Mouse (Mus musculus) left cerebral cortex, postnatal 14 days (tissue): ENCODE data around the gene Nfx1. TPM values are rescaled to one million over a fixed set of nuclear protein-coding genes. Genes with fewer than 3 reads are reported as not detected.

Experiments
- DNase-seq, 2 experiments: peaks; one replicate each; pipeline ENCODE4 v3.0.0; 2021 to 2022; ENCODE audit warnings: low spot score in 2 of 2, mixed read lengths in 1 of 2
- intact Hi-C: fragments of 180-260 bp; cut with DNase I; formaldehyde crosslinking; loops from one replicate; pipeline ENCODE4 v1.15.1; 2025
- total RNA-seq, 2 experiments: library from RNA; stranded (reverse); gene quantifications; 2 replicates each; pipeline ENCODE4 v1.2.3; 2021

Gene Nfx1
- total RNA-seq, 2 experiments from 2014 or later: 59.1 to 62.0 TPM

DNA sequence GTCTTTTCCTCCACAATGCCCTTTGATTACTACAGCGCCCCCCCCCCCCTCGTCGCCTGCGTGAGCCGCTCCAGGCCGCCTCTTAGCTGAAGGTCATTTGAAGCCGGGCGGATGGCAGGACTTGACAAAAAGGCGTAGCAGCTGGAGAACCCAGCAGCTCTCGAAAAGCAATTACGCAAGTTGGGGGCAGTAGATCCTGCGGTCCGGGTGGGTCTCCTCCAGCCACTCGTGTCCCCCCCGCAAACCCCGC, 189 bp upstream of the Nfx1 start:
- no peak for DNase-seq
- intact Hi-C loops: no loop called here

DNA sequence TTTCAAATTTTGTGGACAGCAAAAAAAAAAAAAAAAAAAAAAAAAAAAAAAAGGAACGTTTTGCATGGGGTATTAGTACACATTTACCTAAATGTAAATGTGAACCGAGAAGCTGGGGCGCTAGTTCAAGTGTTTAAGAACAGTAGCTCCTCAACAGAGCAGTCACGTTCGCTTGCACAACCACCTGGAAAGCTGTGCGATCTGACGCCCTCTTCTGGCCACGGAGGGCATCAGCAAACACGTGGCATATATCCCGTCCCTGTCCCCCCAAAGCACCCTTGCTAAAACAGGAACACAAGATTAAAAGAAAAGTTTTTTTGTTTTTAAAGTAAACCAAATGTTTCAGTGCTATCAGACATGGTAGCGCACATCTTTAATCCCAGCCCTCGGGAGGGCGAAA, 1.0 kb downstream of the Nfx1 start:
- DNase-seq: peak; percentile 29 to 58
- intact Hi-C loops: no loop called here

DNA sequence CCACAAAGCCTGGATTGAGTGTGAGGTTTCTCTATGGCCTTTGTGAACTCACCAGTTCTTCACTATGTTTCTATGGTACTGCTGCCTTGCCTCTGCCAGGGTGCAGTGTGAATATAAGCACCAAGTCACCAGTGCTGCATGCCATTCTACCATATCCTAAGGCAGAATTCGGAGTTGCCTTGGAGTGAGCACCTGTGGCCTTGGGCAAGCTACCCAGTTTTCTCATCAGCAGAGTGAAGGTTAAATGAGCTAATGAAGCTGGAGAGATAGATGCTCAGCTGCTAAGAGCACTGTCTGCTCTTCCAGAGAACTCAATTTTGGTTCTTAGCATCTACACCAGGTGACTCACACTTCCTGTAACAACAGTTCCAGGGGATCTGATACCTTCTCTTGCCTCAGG, 3.3 kb downstream of the Nfx1 start:
- intact Hi-C loops: no loop called here

GRCm38 (mm10) chr4:40975678-40976077, 5.0 kb downstream of the Nfx1 start:
- intact Hi-C loops: no loop called here
- DNase-seq: no peak

More for the DNA sequence above, 3.3 kb downstream of the Nfx1 start:
- DNase-seq: no peak

DNA sequence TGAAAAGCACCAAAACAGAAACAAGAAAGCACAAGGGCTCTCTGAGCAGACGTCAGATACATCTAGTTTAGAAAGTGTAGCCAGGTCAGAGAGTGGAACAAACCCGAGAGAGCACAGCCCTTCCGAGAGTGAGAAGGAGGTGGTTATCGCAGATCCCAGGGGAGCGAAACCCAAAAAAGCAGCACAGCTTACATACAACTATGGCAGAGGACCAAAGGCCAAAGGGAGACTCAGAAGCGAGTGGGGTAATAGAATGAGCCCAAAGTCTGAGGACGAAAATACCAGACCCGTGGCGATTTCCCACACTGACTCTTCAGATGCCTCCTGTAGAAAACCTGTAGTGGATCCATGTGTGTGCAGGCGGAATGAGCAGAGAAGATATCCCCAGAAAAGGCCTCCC, 5.9 kb downstream of the Nfx1 start:
- no peak for DNase-seq
- intact Hi-C loops: no loop called here

- intact Hi-C loops: no loop called here
- DNase-seq: no peak
These were observed 8.7 kb downstream of the Nfx1 start for GRCm38 (mm10) chr4:40979430-40979829.

DNA sequence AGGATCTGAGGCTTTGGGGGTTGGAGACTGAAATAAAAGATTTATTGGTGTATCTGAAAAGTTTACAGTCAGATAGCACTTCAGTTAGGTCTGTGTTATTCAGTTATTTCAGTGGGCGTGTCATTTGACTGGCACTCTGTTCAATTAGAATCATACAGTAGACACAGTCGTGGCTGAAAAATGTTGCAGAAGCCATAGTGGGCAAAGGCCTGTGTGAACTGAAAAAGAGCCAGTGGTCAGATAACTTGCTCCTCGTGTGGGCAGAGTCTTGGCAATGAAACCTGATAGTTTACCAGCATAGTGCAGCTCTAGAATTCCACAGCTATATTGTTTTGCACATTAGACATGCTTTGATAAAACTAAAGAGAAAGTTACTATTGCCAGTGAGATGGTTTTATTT, 11.8 kb downstream of the Nfx1 start:
- no peak for DNase-seq
- intact Hi-C loops: no loop called here

GRCm38 (mm10) chr4:40983686-40984085, 13.0 kb downstream of the Nfx1 start:
- intact Hi-C loops: no loop called here
- DNase-seq: no peak

DNA sequence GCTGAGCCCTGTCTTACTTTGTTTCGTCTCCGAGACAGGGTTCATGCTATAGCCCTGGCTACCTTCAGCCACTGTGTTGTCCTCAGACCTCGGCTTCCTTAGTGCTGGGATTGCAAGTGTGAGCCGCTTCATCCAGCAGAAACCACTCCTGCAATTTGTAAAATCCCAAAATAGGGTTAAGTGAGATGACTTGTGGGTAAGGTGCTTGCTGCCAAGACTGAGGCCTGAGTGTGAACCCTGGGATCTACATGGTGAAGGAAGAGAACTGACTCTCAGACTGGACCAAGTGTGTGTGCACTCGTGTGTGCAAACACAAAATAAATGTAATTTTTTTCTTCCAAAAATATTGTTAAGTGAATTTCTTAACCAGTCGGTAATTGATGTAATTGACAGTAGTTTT, 18.9 kb downstream of the Nfx1 start:
- intact Hi-C loops: loop anchor here (5.0 kb wide), 1 partner anchor 128 kb away; no protein-coding TSS in a partner anchor
- no peak for DNase-seq

GRCm38 (mm10) chr4:40996302-40996701, 25.6 kb downstream of the Nfx1 start:
- DNase-seq: no peak
- intact Hi-C loops: loop anchor here (5.0 kb wide), 1 partner anchor 244 kb away; no protein-coding TSS in a partner anchor

DNA sequence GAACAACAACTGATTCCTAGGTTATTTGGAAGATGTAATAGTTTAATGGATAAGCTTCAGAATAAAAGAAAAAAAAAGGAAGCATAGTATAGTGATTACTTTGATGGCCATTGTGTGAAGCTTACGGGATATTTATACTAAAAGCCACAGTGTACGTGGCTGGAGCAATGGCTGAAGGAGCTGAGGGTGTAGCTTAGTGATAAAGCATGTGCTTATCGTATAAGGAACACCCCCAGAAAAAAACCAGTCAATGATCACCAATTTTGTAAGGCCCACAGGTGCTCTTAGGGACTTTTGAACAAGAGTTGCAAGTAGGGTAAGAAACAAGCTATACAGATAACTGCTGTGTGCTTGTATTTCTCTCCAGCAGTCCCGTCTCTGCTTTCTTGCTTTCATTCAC, 27.2 kb downstream of the Nfx1 start:
- intact Hi-C loops: loop anchor here (5.0 kb wide), 1 partner anchor 246 kb away; no protein-coding TSS in a partner anchor
- no peak for DNase-seq

DNA sequence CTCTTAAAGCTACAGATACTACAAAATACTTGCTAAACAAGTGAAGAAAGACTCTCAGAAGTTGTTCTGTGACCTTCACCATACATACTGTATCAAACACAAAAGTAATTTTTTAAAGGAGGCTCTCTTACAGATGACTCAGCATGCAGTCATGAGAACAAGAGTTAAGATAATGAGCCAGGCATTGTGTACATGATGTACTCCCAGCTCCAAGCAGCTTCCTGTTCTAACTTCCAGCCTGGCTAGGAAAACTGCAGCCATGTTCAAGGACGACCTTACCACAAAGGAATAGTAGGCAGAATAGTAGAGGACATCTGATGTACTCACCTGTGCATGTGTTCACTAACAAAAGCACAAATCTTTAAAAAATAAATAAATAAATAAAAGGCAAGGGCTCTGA, 29.6 kb downstream of the Nfx1 start:
- intact Hi-C loops: no loop called here

DNA sequence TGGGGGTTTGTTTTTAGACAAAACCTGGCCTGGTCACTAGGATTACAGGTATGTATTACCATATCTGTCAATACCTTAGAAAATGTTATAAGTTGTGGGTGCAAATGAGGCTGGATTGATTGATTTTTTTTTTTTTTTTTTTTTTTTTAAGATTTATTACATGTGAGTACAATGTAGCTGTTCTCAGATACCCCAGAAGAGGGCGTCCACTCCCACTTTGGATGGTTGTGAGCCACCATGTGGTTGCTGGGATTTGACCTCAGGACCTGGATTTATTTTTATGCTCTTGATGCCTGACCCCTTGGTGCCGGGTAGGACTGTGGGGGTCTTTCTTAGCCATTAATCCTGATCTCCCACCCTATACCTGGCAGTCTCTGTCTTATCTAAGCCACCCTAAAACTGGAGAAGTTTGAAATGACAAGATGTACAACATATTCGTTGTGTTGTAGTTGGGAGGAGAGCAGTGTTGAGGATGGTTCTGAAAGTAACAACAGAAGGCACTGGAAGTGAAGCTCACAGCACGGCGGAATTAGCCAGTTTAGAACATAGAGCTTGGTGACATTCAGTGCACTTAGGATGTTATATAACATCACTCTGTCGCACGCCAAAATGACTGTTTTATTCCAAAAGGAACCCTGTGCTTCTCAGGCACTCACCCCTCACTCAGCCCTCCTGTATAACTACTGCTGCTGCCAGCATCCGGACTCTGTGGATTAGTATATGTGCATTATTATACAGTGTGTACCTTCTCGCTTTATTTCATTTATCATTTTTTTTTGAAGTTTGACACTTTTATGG, 30.3 kb downstream of the Nfx1 start:
- intact Hi-C loops: no loop called here
- no peak for DNase-seq

More for the DNA sequence above, 29.6 kb downstream of the Nfx1 start:
- no peak for DNase-seq

- intact Hi-C loops: no loop called here
- no peak for DNase-seq
These were observed 42.6 kb downstream of the Nfx1 start for GRCm38 (mm10) chr4:41013351-41013750.

DNA sequence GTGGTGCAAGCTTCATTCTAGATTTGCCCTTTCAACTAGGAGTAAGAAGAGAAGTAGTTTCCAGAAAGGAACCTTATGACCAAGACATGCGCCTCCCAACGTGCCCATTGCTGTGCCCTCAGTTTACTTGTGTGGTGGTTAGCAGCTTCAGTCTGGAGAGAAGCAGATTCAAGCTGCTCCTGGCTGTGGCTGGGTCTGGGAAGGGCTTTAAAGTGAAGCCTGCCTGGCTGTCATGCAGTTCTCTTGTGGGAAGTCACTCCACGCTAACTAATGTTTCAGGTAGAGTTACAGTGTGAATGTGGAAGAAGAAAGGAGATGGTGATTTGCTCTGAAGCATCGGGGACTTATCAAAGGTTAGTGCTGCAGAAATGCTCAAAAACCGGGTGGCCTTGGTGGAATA, 45.1 kb downstream of the Nfx1 start:
- DNase-seq: no peak
- intact Hi-C loops: no loop called here

DNA sequence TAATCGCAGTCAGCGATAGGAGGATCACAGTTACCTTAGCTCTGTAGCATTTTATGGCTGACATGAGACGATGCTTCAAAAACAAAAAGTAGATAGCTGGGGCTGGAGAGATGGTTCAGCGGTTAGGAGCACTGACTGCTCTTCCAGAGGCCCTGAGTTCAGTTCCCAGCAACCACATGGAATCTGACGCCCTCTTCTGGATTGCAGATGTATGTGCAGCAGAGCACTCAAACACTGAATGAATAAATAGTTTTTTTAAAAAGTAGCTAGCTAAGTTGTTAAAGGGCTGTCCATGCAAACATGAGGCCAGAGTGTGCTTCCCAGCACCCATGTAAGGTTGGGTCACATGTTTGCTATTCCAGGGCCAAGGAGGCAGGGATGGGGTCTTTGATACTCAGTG, 50.4 kb downstream of the Nfx1 start:
- intact Hi-C loops: loop anchor here (10.0 kb wide), 1 partner anchor 136 kb away; no protein-coding TSS in a partner anchor
- DNase-seq: no peak

DNA sequence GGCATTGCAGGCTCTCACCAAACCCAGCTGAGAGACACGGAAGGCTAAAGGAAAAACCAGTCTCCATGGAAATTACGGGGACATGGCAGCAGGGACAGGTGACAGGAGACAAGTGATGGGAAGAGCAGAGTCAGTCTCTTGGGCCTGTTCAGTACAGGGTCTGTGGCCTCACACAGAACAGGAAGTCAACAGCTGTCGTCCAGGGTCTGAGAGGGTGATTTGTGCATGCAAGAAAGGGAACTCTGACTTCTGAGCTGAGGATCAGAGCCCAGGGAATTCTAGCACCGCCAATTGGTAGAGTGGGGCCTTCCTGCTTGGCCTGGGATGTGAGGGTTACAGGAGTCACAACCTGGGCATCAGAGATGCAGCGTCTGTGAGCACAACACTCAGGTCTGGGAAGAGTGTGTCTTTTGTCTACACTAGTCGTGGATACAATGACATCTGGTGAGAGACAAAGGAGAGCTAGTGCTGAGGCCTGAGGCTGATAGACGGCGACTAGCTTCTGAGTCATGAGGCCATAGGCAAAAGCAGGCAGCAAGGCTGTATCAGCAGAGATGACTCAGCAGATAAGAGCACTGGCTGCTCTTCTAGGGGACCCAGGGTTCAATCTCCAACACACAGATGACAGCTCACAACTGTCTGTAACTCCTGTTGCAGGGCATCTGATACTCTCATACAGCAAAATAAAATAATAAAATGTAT, 55.5 kb downstream of the Nfx1 start:
- intact Hi-C loops: loop anchor here (10.0 kb wide), 1 partner anchor 141 kb away; no protein-coding TSS in a partner anchor
- no peak for DNase-seq

DNA sequence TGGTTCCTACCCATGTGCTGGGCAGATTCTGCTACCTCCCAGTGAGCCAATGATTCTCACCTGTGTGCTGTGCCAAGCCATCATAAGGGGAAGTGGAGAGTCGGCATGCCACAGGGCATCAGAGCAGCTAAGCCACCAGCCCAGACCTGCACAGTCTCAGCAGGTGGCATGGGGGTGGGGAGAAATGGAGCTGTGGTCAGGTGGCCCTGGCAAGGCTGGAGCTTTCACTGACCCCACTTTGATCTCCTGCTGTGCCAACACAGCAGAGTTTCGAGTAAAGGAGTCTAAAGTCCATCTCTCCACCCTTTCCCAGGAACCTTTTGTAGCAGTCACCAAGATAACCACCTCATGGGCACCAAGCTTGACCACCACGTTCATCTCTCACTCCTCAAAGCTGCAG, 57.2 kb downstream of the Nfx1 start:
- DNase-seq: no peak
- intact Hi-C loops: loop anchor here (10.0 kb wide), 1 partner anchor 143 kb away; no protein-coding TSS in a partner anchor

GRCm38 (mm10) chr4:41028272-41028671, 57.6 kb downstream of the Nfx1 start:
- DNase-seq: no peak
- intact Hi-C loops: loop anchor here (10.0 kb wide), 1 partner anchor 143 kb away; no protein-coding TSS in a partner anchor

- intact Hi-C loops: loop anchor here (10.0 kb wide), 1 partner anchor 145 kb away; no protein-coding TSS in a partner anchor
- peak; percentile 75 to 89 for DNase-seq
These were observed 58.7 kb downstream of the Nfx1 start for GRCm38 (mm10) chr4:41029372-41029771.

GRCm38 (mm10) chr4:41031242-41031641, 60.5 kb downstream of the Nfx1 start:
- intact Hi-C loops: no loop called here

More at GRCm38 (mm10) chr4:41031242-41031641, 60.5 kb downstream of the Nfx1 start:
- no peak for DNase-seq
